Mouse (Mus musculus) cerebellum, adult 9-11 months (tissue): ENCODE results near the gene Lair1.
"Not testable (repeated sequence)": the region's sequence is repeated elsewhere in the genome, so short reads cannot be mapped to it uniquely, and the experiment has no call there.

Source experiments
- DNase-seq: peaks from one replicate; pipeline ENCODE4 v3.0.0; 2022

Gene Lair1

GRCm38 (mm10) chr7:4063013-4063412, at the start of gene Lair1:
TSS of gene Lair1 (minus strand) at chr7:4063204.
- DNase-seq, result no peak

GRCm38 (mm10) chr7:4111766-4112165, 48.8 kb upstream of the Lair1 start:
- DNase-seq, result peak; percentile 34

- peak; percentile 21 for DNase-seq
Observed at GRCm38 (mm10) chr7:4103411-4103810, 40.4 kb upstream of the Lair1 start.

- no peak for DNase-seq
Observed at GRCm38 (mm10) chr7:4101144-4101543, 38.1 kb upstream of the Lair1 start.

- DNase-seq, result no peak
Observed at GRCm38 (mm10) chr7:4098832-4099231, 35.8 kb upstream of the Lair1 start.

GRCm38 (mm10) chr7:4098301-4098700, 35.3 kb upstream of the Lair1 start:
- no peak for DNase-seq

- DNase-seq, result no peak
Observed at GRCm38 (mm10) chr7:4091170-4091569, 28.2 kb upstream of the Lair1 start.

- no peak for DNase-seq
Observed at GRCm38 (mm10) chr7:4088679-4089078, 25.7 kb upstream of the Lair1 start.

- DNase-seq, result no peak
Observed at GRCm38 (mm10) chr7:4087896-4088480, 25.0 kb upstream of the Lair1 start.

- no peak for DNase-seq
Observed at GRCm38 (mm10) chr7:4087238-4087895, 24.4 kb upstream of the Lair1 start.

GRCm38 (mm10) chr7:4085562-4085961, 22.6 kb upstream of the Lair1 start:
- no peak for DNase-seq

- no peak for DNase-seq
Observed at GRCm38 (mm10) chr7:4084161-4084560, 21.2 kb upstream of the Lair1 start.

- DNase-seq, result no peak
Observed at GRCm38 (mm10) chr7:4082804-4083203, 19.8 kb upstream of the Lair1 start.

- DNase-seq, result no peak
Observed at GRCm38 (mm10) chr7:4081706-4082105, 18.7 kb upstream of the Lair1 start.

GRCm38 (mm10) chr7:4080552-4080951, 17.5 kb upstream of the Lair1 start:
- DNase-seq, result no peak

- no peak for DNase-seq
Observed at GRCm38 (mm10) chr7:4079511-4079910, 16.5 kb upstream of the Lair1 start.

- no peak for DNase-seq
Observed at GRCm38 (mm10) chr7:4073144-4073543, 10.1 kb upstream of the Lair1 start.

GRCm38 (mm10) chr7:4071066-4071465, 8.1 kb upstream of the Lair1 start:
- no peak for DNase-seq

- DNase-seq, result no peak
Observed at GRCm38 (mm10) chr7:4063714-4064425, 866 bp upstream of the Lair1 start.

GRCm38 (mm10) chr7:4060602-4061188, 2.3 kb downstream of the Lair1 start:
- not testable (repeated sequence) for DNase-seq

GRCm38 (mm10) chr7:4026794-4027421, 36.1 kb downstream of the Lair1 start:
- DNase-seq, result no peak

- not testable (repeated sequence) for DNase-seq
Observed at GRCm38 (mm10) chr7:4004636-4005035, 58.4 kb downstream of the Lair1 start.

- not testable (repeated sequence) for DNase-seq
Observed at GRCm38 (mm10) chr7:4003996-4004395, 59.0 kb downstream of the Lair1 start.
